Comparison of ENCODE assay signal across 17 mouse cellular contexts in genomic region chr15:88386711-88387110, GRCm38 (mm10).
DNase-seq lines count a peak whose midpoint lies in the region; ATAC-seq and TF ChIP-seq lines count a peak whose summit lies in the region.
"Had no signal": no experiment of that assay in that cellular context is flagged by ENCODE, and none has a peak within 500 bp of the region (broad histone marks: within the 10 kb centered on the region; RNA-seq: fewer than 3 reads in every experiment).

No protein-coding gene starts in this region.

- TF ChIP-seq CTCF in brain, embryonic 14.5 days (IDR thresholded peaks at IDR 0.05; ENCODE audit: borderline replicate concordance, extremely low read depth, insufficient read depth, insufficient read length), result no peak

- no peak overlapping the region for H3K4me2 ChIP-seq in forebrain, embryonic 11.5 days (ENCODE audit: low read depth, low read length, severe bottlenecking)
- H3K4me2 ChIP-seq: heart, embryonic 12.5 days had no signal

- no peak for DNase-seq in forebrain, embryonic 11.5 days (ENCODE audit: low spot score)
- DNase-seq in forebrain, embryonic 10.5 days (ENCODE audit: extremely low spot score, low spot score), result no peak
- DNase-seq in retina, postnatal 1 day, result peak; percentile 25
- DNase-seq in retina, embryonic 14.5 days (ENCODE audit: low spot score), result no peak
- peak; percentile 83 for DNase-seq in brain, embryonic 14.5 days (ENCODE audit: low read depth)
- no peak for DNase-seq in right cerebral cortex, postnatal 10 days (ENCODE audit: low spot score in 2 of 2)
- DNase-seq in left cerebral cortex, postnatal 10 days (ENCODE audit: extremely low spot score in 1 of 2, low spot score in 2 of 2), result no peak
- DNase-seq: cerebellum, adult 2 months; cerebellum, postnatal 10 days; gastrocnemius, postnatal 25 days; kidney, adult 8-10 months had no signal

- WGBS in forebrain, embryonic 11.5 days, result 56% methylated on average over 6 of the region's 6 CpGs
- 84% methylated on average over 6 of the region's 6 CpGs for WGBS in forebrain, embryonic 10.5 days

- H3K9me3 ChIP-seq in forebrain, embryonic 11.5 days (ENCODE audit: control insufficient read depth, low read length), result no peaks in the 10 kb centered on the region
- peaks cover 6% of the 10 kb centered on the region; the same call in 1 of the 2 replicates for H3K9me3 ChIP-seq in forebrain, embryonic 10.5 days
- H3K9me3 ChIP-seq: embryonic facial prominence, embryonic 10.5 days had no signal

- H3K4me1 ChIP-seq in forebrain, embryonic 11.5 days (replicated peaks; ENCODE audit: control insufficient read depth, insufficient read depth, low read length), result peaks cover 2% of the 10 kb centered on the region; the same call in 1 of the 2 replicates
- H3K4me1 ChIP-seq in forebrain, embryonic 10.5 days, result peaks cover 19% of the 10 kb centered on the region
- H3K4me1 ChIP-seq: heart, embryonic 12.5 days had no signal

- ATAC-seq in forebrain, embryonic 11.5 days (replicated peaks; ENCODE audit: low FRiP score), result 0 out of 2 replicates have a peak, but pooled peaks have one; percentile 18
- ATAC-seq: hindbrain, embryonic 16.5 days; inflammation-experienced regulatory T-cells, adult 6 months; intestine, postnatal 0 days had no signal

- no peak overlapping the region for H3K9ac ChIP-seq in forebrain, embryonic 11.5 days (ENCODE audit: low read length)
- H3K9ac ChIP-seq: heart, embryonic 12.5 days had no signal

- intact Hi-C loops in left cerebral cortex, postnatal 10 days (cut with DNase I), result no loop called here

- no peaks in the 10 kb centered on the region for H3K36me3 ChIP-seq in forebrain, embryonic 11.5 days (ENCODE audit: control insufficient read depth, insufficient read depth, low read length)
- H3K36me3 ChIP-seq in forebrain, embryonic 10.5 days (replicated peaks), result no peaks in the 10 kb centered on the region
- H3K36me3 ChIP-seq: embryonic facial prominence, embryonic 10.5 days; heart, embryonic 12.5 days had no signal

- H3K4me3 ChIP-seq in forebrain, embryonic 11.5 days (ENCODE audit: low read depth, low read length), result no peak overlapping the region
- no peak overlapping the region for H3K4me3 ChIP-seq in forebrain, embryonic 10.5 days
- H3K4me3 ChIP-seq: embryonic facial prominence, embryonic 10.5 days; heart, embryonic 12.5 days had no signal

- peaks cover 2% of the 10 kb centered on the region; the same call in 1 of the 2 replicates for H3K27me3 ChIP-seq in forebrain, embryonic 11.5 days (ENCODE audit: control insufficient read depth, insufficient read depth, low read length)
- H3K27me3 ChIP-seq in forebrain, embryonic 10.5 days (ENCODE audit: poor library complexity, severe bottlenecking), result peaks cover 38% of the 10 kb centered on the region
- H3K27me3 ChIP-seq: CH12.LX had no signal

- no peak for TF ChIP-seq POLR2A in brain, embryonic 14.5 days (IDR thresholded peaks at IDR 0.05; ENCODE audit: borderline replicate concordance, extremely low read depth, insufficient read depth, insufficient read length, poor library complexity, severe bottlenecking)

- H3K27ac ChIP-seq in forebrain, embryonic 11.5 days (ENCODE audit: low read depth, low read length), result no peak overlapping the region
- no peak overlapping the region for H3K27ac ChIP-seq in forebrain, embryonic 10.5 days
- H3K27ac ChIP-seq: embryonic facial prominence, embryonic 10.5 days had no signal

Comparison
In these comparisons a context has a peak if more than half of its experiments do, and no peak if none do; other contexts are left out.
1. DNase-seq: peak in retina, postnatal 1 day (single experiment) and brain, embryonic 14.5 days (single experiment); none in forebrain, embryonic 11.5 days (single experiment), forebrain, embryonic 10.5 days (single experiment), retina, embryonic 14.5 days (single experiment), right cerebral cortex, postnatal 10 days (0 of 2) and left cerebral cortex, postnatal 10 days (0 of 2).